Mouse (Mus musculus) CH12.LX (cell line): ENCODE measurements at regions not wholly inside any gene's neighbourhood (a gene's known extent, or its start where the extent isn't known, plus 50 kb on each side); places are given as distances from the start of the nearest gene placed in this dataset.

ENCODE experiments used
- CTCF ChIP-seq, 2 experiments: IDR thresholded peaks in 1 of 2; conservative IDR thresholded peaks in 1 of 2; 2 replicates each; pipeline ENCODE4 v1.5.1; 2011 to 2012; ENCODE audit warnings: low read depth in 2 of 2, low read length in 2 of 2, improper control_type of control experiment in 1 of 2, inconsistent platforms in 1 of 2, mild to moderate bottlenecking in 1 of 2, moderate library complexity in 1 of 2
- EP300 ChIP-seq: IDR thresholded peaks from 2 replicates; pipeline ENCODE4 v1.6.1; 2011; ENCODE audit warnings: low read length, improper control_type of control experiment
- MYC ChIP-seq: IDR thresholded peaks from 2 replicates; pipeline ENCODE4 v1.6.1; 2011; ENCODE audit warnings: low read depth, mild to moderate bottlenecking, improper control_type of control experiment, low read length
- SMC3 ChIP-seq: IDR thresholded peaks from 2 replicates; pipeline ENCODE4 v1.6.1; 2011; ENCODE audit warnings: low read depth, low read length, improper control_type of control experiment
- USF2 ChIP-seq: conservative IDR thresholded peaks from 2 replicates; pipeline ENCODE4 v1.6.1; 2011; ENCODE audit warnings: low read depth, low read length, improper control_type of control experiment

DNA sequence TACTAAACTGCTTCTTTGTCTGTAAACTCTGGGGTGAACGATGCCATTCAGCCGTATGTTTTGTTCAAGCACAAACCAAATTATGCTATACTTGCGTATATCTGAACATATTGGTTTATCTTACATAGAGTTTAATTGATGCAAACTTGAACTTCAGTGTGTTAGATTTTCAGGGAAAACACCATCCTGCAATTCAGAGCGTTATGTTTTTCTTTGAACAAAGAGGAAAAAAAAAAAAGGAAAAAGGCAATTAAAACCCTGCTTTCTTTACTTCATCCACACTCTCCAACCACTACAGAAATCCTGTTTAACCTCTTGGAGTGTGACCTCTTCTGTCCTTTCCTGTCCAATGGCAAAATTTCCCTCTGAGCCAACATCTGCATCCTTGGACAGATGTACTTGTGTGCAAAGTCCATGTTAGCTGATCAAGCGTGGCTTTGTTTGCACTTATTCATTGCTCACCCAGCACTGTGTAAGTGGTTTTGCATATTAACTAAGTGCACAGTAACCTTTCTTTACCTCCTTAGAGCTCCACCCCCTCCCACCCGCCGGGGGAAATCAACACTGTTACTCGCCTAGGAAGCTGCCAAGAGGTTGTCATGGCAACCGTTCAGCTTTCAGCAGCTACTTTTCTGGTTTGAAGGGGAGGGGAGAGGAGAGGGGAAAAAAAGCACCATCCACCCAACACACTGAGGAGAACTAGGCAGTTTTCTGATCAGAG is 174.4 kb upstream of the Klf12 start:
- no peak for TF ChIP-seq CTCF (conservative IDR thresholded peaks at IDR 0.05 in 1 of 2, IDR thresholded peaks at IDR 0.05 in 1 of 2; ENCODE audit: low read depth in 2 of 2, low read length in 2 of 2)
- no peak for TF ChIP-seq MYC
- no peak for TF ChIP-seq EP300
- TF ChIP-seq USF2 = no peak
- TF ChIP-seq SMC3 = no peak
